Mouse (Mus musculus) hindbrain, embryonic 11.5 days (tissue): ENCODE measurements around the gene Gpr15. TPM values are rescaled to one million over a fixed set of nuclear protein-coding genes. Genes with fewer than 3 reads are reported as not detected.
A peak's percentile ranks its signal among the peaks of the same experiment; 100 is the strongest.

ENCODE experiments used
- ATAC-seq: fragments of 200-750 bp; cut with Nextera tagmentation; 2 replicates; pipeline ENCODE4 v1.8.0; 2017; ENCODE audit warnings: mild to moderate bottlenecking, moderate TSS enrichment, moderate library complexity; ENCODE audit not compliant: low FRiP score
- DNase-seq: peaks from one replicate; pipeline ENCODE4 v3.0.0-alpha.2; 2015; ENCODE audit warnings: low spot score
- H3K27ac ChIP-seq: fragments of 300-500 bp; sonication (generic); 2 replicates; pipeline ENCODE4 v1.5.1; 2014; ENCODE audit warnings: mild to moderate bottlenecking, low read depth, low read length
- H3K27me3 ChIP-seq: fragments of 300-500 bp; sonication (generic); 2 replicates; pipeline ENCODE4 v1.6.1; 2014; ENCODE audit warnings: mild to moderate bottlenecking, low read length, moderate library complexity, mixed read lengths; ENCODE audit not compliant: control insufficient read depth, insufficient read depth
- H3K36me3 ChIP-seq: fragments of 300-500 bp; sonication (generic); 2 replicates; pipeline ENCODE4 v1.6.1; 2014; ENCODE audit warnings: mild to moderate bottlenecking, low read length, moderate library complexity, mixed read lengths; ENCODE audit not compliant: control insufficient read depth, insufficient read depth
- H3K4me1 ChIP-seq: fragments of 300-500 bp; sonication (generic); replicated peaks from 2 replicates; pipeline ENCODE4 v1.6.1; 2014; ENCODE audit warnings: low read length, mixed read lengths; ENCODE audit not compliant: control insufficient read depth, insufficient read depth
- H3K4me2 ChIP-seq: fragments of 300-500 bp; sonication (generic); replicated peaks from 2 replicates; pipeline ENCODE4 v1.6.1; 2014; ENCODE audit warnings: mild to moderate bottlenecking, low read depth, low read length
- H3K4me3 ChIP-seq: fragments of 300-500 bp; sonication (generic); 2 replicates; pipeline ENCODE4 v1.5.1; 2014; ENCODE audit warnings: low read depth, low read length
- H3K9ac ChIP-seq: fragments of 300-500 bp; sonication (generic); 2 replicates; pipeline ENCODE4 v1.6.1; 2014; ENCODE audit warnings: low read depth, low read length
- H3K9me3 ChIP-seq: fragments of 300-500 bp; sonication (generic); 2 replicates; pipeline ENCODE4 v1.6.1; 2016; ENCODE audit warnings: low read length; ENCODE audit not compliant: control insufficient read depth
- WGBS: fragments of 180-500 bp; shearing (Covaris S2); extraction: QIAGEN DNeasy Blood & Tissue Kit; methylation state at CpG from one replicate; pipeline ENCODE4 v1.1.7; 2014; 5-methylcytosine and 5-hydroxymethylcytosine counted together
- polyA plus RNA-seq: library from polyadenylated mRNA; unstranded; fragments of >200 nt; fragmentation: Nextera tagmentation; extraction: Ambion mirVana; gene quantifications from 2 replicates; pipeline ENCODE4 v1.2.1, GENCODE M21; 2014

The Gpr15 gene
- polyA plus RNA-seq, 1 experiment from 2014 or later, result not detected

DNA sequence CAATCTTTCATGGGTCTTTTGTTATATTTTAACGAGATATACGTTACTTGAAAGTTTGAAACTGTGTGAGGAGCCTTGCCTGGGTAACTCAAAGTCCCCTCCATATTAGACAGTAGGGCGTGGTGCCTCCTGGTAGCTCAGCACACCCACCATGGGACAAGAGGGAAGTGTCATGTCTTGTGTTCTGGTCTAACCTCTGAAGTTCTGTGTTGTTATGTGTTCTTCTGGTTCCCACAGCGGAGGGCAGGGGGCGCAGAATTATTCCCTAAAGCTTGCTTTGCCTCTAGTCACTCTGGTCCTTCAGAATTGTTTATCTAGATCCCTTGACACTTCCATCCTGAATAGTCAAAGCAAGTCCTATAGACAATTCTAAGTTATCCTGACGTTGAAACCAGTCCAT is 36.8 kb downstream of the Gpr15 start:
- Histone ChIP-seq H3K4me1 (no peaks in the 10 kb centered on the region), H3K27ac (no peak overlapping the region), H3K9ac (no peak overlapping the region), H3K4me2 (no peak overlapping the region), H3K4me3 (no peak overlapping the region), H3K27me3 (no peaks in the 10 kb centered on the region), H3K36me3 (no peaks in the 10 kb centered on the region), H3K9me3 (no peaks in the 10 kb centered on the region)
- WGBS, result 94% methylated on average over 6 of the region's 6 CpGs
- DNase-seq (no peak), ATAC-seq (no peak)

DNA sequence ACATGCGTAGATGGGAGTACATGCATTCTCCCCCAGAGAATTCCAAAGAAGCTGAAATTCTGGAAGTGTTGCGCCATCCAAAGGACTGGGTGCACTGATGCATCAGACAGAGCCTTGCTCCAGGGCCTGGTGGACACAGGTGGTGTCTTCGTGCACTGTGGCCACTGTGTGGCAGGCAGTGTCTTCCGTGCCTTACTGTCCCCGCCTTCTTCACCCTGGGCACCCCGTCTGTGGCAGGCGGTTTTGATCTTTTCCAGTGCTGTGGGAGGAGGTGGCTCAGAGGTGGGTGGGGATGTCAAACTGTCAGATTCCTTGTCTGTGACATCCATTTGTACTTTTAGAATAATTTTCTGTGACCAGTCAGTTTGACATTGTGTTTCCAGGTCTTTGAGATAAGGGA is 40.2 kb downstream of the Gpr15 start:
- no peak for ATAC-seq
- Histone ChIP-seq H3K4me3 (no peak overlapping the region), H3K4me2 (no peak overlapping the region), H3K9ac (no peak overlapping the region), H3K36me3 (no peaks in the 10 kb centered on the region), H3K27ac (no peak overlapping the region), H3K4me1 (no peaks in the 10 kb centered on the region), H3K27me3 (no peaks in the 10 kb centered on the region), H3K9me3 (no peaks in the 10 kb centered on the region)
- no peak for DNase-seq
- WGBS, result 80% methylated on average over 7 of the region's 7 CpGs

GRCm38 (mm10) chr16:58677491-58677890 is 41.4 kb downstream of the Gpr15 start:
- Histone ChIP-seq H3K36me3 (no peaks in the 10 kb centered on the region), H3K4me3 (no peak overlapping the region), H3K27me3 (no peaks in the 10 kb centered on the region), H3K9ac (no peak overlapping the region), H3K27ac (no peak overlapping the region), H3K4me2 (no peak overlapping the region), H3K9me3 (no peaks in the 10 kb centered on the region), H3K4me1 (no peaks in the 10 kb centered on the region)
- WGBS, result 88% methylated on average over 5 of the region's 5 CpGs
- ATAC-seq (no peak), DNase-seq (no peak)

GRCm38 (mm10) chr16:58676633-58677032 is 42.2 kb downstream of the Gpr15 start:
- no peak overlapping the region for H3K4me3 ChIP-seq
- no peak overlapping the region for H3K9ac ChIP-seq
- no peak for ATAC-seq
- WGBS, result 85% methylated on average over 3 of the region's 3 CpGs
- no peak overlapping the region for H3K27ac ChIP-seq
- no peak for DNase-seq
- no peak overlapping the region for H3K4me2 ChIP-seq
- H3K4me1 ChIP-seq, result no peaks in the 10 kb centered on the region
- H3K9me3 ChIP-seq, result no peaks in the 10 kb centered on the region
- H3K36me3 ChIP-seq, result no peaks in the 10 kb centered on the region
- H3K27me3 ChIP-seq, result no peaks in the 10 kb centered on the region

- Histone ChIP-seq H3K4me1 (no peaks in the 10 kb centered on the region), H3K36me3 (no peaks in the 10 kb centered on the region), H3K27ac (no peak overlapping the region), H3K4me2 (no peak overlapping the region), H3K27me3 (no peaks in the 10 kb centered on the region), H3K9me3 (no peaks in the 10 kb centered on the region), H3K9ac (no peak overlapping the region), H3K4me3 (no peak overlapping the region)
- DNase-seq (no peak), ATAC-seq (no peak)
- 90% methylated on average over 7 of the region's 7 CpGs for WGBS
Measured at GRCm38 (mm10) chr16:58676156-58676555, 42.7 kb downstream of the Gpr15 start.

DNA sequence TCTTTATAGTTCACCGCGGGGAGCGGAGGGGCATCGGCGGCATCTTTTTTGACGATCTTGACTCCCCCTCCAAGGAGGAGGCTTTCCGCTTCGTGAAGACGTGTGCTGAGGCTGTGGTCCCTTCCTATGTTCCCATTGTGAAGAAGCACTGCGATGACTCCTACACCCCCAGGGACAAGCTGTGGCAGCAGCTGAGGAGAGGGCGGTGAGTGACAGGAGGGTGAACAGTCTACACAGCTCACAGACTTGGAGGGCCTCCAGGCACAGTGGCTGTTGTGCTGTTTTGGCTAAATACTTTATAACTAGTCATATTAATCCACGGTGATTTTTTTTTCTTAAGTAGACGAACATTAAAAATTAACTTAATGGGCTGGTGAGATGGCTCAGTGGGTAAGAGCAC is 43.6 kb downstream of the Gpr15 start:
- no peak overlapping the region for H3K9ac ChIP-seq
- no peak for ATAC-seq
- H3K36me3 ChIP-seq, result no peaks in the 10 kb centered on the region
- no peaks in the 10 kb centered on the region for H3K9me3 ChIP-seq
- H3K4me2 ChIP-seq, result no peak overlapping the region
- H3K27me3 ChIP-seq, result no peaks in the 10 kb centered on the region
- no peaks in the 10 kb centered on the region for H3K4me1 ChIP-seq
- WGBS, result 94% methylated on average over 13 of the region's 13 CpGs
- DNase-seq, result no peak
- no peak overlapping the region for H3K4me3 ChIP-seq
- no peak overlapping the region for H3K27ac ChIP-seq

DNA sequence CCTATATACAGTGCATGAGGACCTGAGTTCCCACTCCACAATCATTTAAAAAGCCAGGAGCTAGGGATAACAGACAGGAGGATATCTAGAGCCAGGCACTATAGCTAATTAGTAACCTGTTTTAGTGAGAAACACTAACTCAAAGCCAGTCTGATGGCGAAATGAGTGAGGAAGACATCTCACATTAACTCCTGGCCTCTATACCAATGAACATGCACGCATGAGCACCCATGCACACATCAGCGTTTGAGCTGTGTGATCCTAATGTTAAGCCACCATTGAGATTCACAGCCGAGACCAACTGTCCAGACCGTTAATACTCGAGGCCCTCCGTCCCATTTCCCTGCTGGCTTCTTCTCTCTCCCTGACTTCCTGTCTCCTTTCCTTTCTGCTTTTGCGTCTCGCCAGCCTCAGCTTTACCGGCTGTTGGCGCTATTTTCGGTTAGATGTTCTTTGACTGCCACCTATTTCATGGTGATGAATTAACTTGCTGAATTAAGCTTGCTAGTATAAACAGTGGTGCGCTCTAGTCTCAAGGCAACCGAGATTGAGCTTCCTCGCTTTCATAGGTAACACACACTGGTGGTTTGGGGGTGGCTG is 45.0 kb downstream of the Gpr15 start:
- DNase-seq (no peak), ATAC-seq (no peak)
- no peaks in the 10 kb centered on the region for H3K4me1 ChIP-seq
- no peaks in the 10 kb centered on the region for H3K9me3 ChIP-seq
- H3K36me3 ChIP-seq, result no peaks in the 10 kb centered on the region
- H3K27ac ChIP-seq, result no peak overlapping the region
- H3K27me3 ChIP-seq, result no peaks in the 10 kb centered on the region
- H3K4me3 ChIP-seq, result no peak overlapping the region
- WGBS, result 93% methylated on average over 15 of the region's 15 CpGs
- H3K9ac ChIP-seq, result no peak overlapping the region
- H3K4me2 ChIP-seq, result no peak overlapping the region

- Histone ChIP-seq H3K4me2 (no peak overlapping the region), H3K27me3 (no peaks in the 10 kb centered on the region), H3K9ac (no peak overlapping the region), H3K9me3 (no peaks in the 10 kb centered on the region), H3K27ac (no peak overlapping the region), H3K36me3 (no peaks in the 10 kb centered on the region), H3K4me1 (no peaks in the 10 kb centered on the region), H3K4me3 (no peak overlapping the region)
- WGBS, result 92% methylated on average over 13 of the region's 13 CpGs
- ATAC-seq (no peak), DNase-seq (no peak)
Measured at GRCm38 (mm10) chr16:58672396-58672795, 46.5 kb downstream of the Gpr15 start.

DNA sequence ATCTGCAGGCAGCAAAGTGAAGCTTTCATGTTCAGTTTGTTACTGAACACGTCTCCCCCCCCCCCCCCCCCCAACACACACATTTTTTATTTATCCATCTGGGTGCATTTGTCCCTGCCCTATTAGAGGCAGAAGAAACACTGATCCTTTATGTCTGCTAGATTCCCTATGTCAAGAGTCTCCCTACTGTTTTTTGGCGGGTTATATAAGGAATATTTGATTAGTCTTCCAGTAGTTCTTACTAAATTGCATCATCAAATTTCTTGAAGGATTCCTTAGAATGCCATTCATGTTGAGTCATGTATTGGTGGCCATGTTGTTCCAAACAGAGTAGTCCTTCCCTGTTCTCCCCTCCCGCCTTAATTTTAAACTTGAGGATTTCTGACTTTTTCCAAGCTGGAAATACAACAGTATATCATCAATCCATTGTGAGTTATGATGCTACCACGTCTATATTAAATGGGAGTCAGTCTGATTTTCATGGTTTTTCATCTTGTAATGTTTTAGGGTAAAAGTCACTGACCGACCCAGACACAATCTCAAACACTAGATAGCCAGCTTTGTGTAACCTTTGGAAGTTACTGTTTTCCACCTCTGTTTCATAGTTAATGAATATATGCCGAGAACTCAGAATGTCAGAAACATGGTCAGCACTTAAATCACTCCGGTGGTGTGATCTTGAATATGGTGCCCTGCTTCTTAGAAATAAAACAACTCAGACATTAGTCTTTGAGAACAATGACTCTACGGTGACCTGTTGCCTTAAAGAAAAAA is 47.5 kb downstream of the Gpr15 start:
- Histone ChIP-seq H3K27ac (no peak overlapping the region), H3K36me3 (no peaks in the 10 kb centered on the region), H3K9me3 (no peaks in the 10 kb centered on the region), H3K9ac (no peak overlapping the region), H3K27me3 (no peaks in the 10 kb centered on the region), H3K4me1 (no peaks in the 10 kb centered on the region), H3K4me3 (no peak overlapping the region), H3K4me2 (peak overlapping the region; percentile 88; the same call in 1 of the 2 replicates)
- 75% methylated on average over 8 of the region's 8 CpGs for WGBS
- no peak for DNase-seq
- no peak for ATAC-seq
